Mouse (Mus musculus) NIH3T3 (cell line): ENCODE results near the gene Calu.
"Not testable (repeated sequence)": the region's sequence is repeated elsewhere in the genome, so short reads cannot be mapped to it uniquely, and the experiment has no call there.

ENCODE experiments used
- DNase-seq: peaks from one replicate; pipeline ENCODE4 v3.0.0-alpha.2; 2012; ENCODE audit warnings: low read depth

Gene Calu

GRCm38 (mm10) chr6:29362246-29363128 is 14.6 kb downstream of the Calu start:
- DNase-seq, result peak; percentile 95

DNA sequence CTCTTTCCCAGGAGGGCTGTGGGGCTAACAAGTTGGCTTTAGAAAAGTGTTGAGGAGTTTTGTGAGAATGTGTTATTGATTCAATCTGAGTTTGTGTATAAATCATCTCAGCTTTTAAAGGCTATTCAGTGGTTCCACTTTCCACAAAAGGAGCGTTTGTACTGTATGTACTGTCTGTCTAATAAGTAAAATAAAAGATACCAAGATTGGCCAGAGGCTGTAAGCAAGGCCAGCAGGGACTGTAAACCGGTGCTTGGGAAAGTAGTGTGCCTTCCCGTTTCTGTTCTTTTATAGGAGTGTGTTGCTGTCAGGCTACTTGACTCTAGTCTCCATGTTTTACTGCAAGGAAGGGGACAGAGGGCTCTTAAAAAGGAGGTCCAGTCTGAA is 15.3 kb downstream of the Calu start:
- DNase-seq, result no peak

GRCm38 (mm10) chr6:29365277-29365676 is 17.4 kb downstream of the Calu start:
- peak; percentile 38 for DNase-seq

GRCm38 (mm10) chr6:29377386-29377785 is 29.5 kb downstream of the Calu start:
- DNase-seq, result no peak

DNA sequence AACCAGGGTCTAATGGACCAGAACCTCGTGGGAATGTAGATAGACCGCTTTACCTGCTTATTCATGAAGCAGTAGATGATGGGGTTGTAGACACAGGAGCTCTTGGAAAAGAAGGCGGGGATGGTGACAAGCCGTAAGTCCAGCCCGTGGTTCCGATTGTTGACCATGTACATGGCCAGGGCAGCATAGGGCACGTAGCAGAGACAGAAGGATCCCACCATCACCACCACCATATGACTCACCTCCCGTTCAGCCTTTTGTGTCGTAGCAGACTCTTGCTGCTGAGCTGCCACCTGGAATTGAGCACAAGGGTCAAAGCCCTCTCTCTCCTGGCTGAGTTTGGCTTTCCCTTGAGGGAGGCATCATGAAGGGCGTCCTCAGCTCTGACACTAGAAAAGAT is 30.8 kb downstream of the Calu start:
- DNase-seq, result no peak

- no peak for DNase-seq
These were observed 32.1 kb downstream of the Calu start for GRCm38 (mm10) chr6:29379954-29380353.

GRCm38 (mm10) chr6:29382442-29382841 is 34.6 kb downstream of the Calu start:
- DNase-seq, result no peak

DNA sequence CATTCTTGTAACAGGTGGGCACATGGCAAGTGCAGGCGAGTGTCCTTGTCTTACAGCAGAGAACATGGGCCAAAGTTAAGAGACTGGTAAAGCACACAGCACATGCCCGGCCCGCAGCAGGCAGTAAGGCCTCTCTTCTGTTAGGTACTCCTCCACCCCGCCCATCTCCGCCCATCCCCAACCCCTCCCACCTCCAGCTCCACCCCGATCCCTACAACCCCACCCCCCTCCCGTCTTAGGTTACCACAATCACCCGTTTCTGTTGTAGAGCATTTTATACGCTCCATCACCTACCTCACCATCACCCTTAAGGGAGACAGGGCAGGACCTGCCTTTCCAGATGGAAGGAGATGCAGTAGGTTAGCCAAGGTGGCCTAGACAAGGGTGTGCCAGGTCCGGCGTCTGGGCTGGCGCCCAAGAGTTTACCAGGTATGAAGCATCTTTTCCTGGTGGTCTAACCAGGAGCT is 40.2 kb downstream of the Calu start, which contains the start of gene Opn1sw:
Gene Opn1sw, minus strand, starts transcription at position 417 of the 467 bp plus-strand sequence.
- DNase-seq, result peak; percentile 91

DNA sequence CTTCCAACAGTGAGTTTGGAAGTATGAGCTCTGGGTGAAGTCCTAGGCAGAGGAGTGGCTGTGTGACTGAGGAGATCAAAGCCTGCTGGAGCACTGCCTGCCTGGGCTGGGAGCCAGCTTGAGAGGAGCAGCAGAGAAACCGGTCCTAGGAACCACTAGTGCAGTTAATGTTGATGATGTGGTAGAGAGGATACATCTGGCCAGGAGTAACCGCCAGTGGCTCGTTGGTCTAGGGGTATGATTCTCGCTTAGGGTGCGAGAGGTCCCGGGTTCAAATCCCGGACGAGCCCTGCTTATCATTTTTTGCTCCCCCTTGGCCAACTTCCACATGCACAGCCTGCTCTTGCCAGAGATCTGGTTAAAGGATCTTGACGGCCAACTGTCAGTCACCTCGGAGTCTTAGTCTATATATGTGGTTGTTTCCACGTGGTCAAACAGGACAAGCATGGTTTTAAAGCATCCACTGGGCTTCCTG is 40.8 kb downstream of the Calu start:
- peak; percentile 97 for DNase-seq

- DNase-seq, result no peak
These were observed 41.6 kb downstream of the Calu start for GRCm38 (mm10) chr6:29389425-29389824.

DNA sequence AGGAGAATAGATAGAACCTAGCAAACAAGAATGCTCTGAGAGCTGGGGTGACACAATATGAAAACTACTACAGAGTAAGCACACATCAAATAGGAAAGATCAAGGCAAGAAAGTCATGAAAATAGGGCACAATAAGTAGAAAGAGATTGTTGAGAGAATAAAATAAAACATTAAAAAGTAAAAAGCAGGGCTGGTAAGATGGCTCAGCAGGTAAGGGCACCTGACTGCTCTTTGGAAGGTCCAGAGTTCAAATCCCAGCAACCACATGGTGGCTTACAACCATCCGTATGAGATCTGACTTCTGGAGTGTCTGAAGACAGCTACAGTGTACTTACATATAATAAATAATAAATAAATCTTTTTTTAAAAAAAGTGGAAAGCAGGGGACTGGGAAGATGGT is 42.6 kb downstream of the Calu start:
- DNase-seq, result not testable (repeated sequence)

DNA sequence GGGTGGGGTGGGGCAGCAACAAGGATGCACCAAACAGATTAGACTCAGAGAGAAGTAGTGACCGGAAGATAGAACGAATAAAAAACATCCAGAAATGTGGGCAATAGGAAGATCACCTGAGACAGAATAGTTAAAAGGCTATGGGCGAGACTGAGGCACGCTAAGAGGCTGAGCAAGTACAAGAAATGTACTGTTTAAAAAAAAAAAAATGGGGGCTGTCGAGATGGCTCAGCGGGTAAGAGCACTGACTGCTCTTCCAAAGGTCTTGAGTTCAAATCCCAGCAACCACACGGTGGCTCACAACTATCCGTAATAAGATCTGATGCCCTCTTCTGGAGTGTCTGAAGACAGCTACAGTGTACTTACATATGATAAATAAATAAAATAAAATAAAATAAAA is 43.4 kb downstream of the Calu start:
- not testable (repeated sequence) for DNase-seq

DNA sequence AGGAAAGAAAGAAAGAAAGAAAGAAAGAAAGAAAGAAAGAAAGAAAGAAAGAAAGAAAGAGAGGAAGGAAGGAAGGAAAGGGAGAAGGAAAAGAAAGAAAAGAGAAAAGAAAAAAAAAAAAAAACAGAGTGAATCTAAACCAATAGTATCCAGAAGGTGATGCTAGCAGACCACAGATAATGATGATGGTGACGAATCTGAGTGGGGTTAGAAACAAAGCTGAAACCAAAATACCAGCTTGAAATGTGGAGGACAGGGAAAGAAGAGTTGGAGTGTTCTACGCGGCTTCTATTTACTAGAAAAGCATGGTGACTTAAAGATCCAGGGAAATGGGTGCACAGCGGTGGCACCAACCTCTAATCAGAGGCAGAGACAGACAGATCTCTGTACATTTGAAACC is 43.9 kb downstream of the Calu start:
- DNase-seq, result peak; percentile 69

DNA sequence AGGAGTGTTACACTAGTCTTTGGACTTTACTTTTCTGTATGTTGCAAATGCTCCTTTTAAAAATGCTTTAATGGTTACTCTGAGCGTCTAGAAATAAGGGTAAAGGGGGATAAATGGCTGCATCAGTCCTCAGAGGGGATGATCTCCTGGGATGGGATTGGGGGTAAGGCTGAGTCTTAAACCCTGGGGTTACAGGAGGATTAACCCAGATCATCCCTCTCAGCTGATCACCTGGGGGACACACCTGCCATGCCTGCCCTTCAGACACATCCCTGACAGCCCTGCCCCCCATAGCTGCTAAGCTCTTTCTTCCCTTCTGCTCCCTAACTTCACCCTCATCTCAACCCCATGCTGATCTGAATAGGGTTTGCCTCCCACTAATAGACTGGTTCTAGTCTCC is 46.4 kb downstream of the Calu start:
- DNase-seq, result no peak

GRCm38 (mm10) chr6:29395910-29396713 is 48.2 kb downstream of the Calu start, which contains the start of gene Ccdc136:
Ccdc136 (plus strand) TSS chr6:29396309.
- peak; percentile 87 for DNase-seq

GRCm38 (mm10) chr6:29396714-29397540 is 49.1 kb downstream of the Calu start:
- no peak for DNase-seq

DNA sequence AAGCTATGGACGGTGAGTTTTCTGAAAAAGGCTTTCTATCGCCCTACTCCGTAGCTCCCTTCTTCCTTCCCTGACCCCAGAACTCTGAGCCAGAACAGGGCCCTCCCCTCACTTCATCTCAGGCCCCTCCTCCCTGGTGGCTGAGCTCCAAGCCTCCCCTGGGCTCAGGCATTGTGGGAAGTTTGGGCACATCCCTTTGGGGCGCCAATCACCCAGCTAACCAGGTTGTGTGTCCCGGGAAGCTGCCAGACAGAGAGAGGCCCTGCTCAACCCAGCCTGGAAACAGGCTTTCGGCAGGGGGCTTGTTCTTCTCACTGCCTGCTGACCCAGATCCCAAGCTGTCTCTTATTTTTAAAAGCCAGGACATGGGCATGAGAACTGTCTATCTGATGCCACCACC is 49.7 kb downstream of the Calu start:
- DNase-seq, result no peak

DNA sequence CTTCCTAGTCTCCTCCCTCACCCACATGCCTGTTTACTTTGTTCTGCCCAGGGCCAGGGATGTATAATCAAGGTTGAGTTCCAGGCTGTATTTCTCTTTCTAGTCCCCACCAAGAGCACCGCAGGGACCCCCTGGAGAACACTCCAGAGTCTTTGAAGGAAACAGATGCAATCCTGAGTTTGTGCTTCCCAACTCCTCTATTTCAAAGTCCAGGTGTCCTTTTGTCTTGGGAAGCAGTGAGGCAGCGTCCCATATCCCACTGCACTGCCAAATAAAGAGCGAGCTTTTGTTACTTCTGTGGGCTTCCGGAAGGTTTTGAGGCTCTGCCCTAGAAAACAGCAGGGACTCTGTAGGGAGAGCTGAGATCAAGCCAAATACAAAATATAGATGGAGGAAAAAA is 52.0 kb downstream of the Calu start:
- no peak for DNase-seq

DNA sequence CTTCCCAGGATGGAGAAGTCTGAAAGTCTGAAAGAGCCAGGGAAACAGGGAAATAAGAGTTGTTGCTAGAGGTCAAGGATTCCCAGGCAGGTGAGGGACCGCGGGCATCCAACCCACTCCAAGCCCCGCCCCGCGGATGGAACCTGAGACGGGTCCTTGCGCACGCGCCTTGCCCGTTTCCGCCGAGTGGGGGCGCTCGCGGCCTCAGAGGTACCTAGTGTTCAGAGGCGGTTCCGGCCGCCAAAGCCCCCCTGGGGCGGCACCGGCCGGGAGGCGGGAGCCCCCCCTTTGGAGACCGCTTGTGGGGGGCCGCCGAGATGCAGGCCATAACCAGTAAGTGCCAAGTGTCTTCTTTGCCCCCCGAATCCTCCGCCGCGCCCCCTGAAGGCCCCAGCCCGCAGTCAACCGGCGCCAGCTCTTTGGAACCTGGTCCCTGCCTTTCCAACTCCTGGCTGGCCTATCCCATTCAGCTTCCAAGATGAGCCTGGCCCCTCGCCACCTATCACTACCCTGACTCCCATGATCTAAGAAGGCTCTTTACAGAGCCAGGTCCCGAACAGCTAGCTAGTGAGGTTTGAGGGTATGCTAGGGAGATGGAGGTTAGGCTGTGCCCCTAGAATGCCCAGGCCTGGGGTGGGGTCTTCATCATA is 54.9 kb downstream of the Calu start:
- DNase-seq, result no peak

- no peak for DNase-seq
These were observed 58.5 kb downstream of the Calu start for GRCm38 (mm10) chr6:29406412-29406811.

DNA sequence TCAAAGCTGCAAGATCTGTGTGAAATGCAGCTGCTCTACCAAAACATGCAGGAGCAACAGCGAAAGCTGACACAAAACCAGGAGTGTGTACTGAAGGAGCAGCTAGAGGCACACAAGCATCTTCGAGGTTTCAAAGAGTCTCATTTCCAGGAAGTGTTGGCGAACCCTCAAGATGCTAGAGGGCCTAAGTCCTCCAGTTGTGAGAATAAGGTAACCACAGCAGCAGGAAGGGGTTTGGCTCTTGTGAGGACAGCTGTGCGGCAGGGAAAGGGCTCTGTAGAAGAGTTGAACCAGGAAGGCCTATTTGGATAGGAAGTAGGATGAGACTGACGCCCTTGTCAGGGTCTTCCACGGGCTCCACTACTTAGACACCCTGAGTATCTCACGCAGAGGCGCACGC is 67.6 kb downstream of the Calu start:
- DNase-seq, result peak; percentile 9
